Mouse (Mus musculus): ENCODE data around the gene Mbnl1. TPM values are rescaled to one million over a fixed set of nuclear protein-coding genes. Genes with fewer than 3 reads are reported as not detected.

Gene Mbnl1
- polyA plus RNA-seq, 1 experiment from 2014 or later: 66.8 TPM

DNA sequence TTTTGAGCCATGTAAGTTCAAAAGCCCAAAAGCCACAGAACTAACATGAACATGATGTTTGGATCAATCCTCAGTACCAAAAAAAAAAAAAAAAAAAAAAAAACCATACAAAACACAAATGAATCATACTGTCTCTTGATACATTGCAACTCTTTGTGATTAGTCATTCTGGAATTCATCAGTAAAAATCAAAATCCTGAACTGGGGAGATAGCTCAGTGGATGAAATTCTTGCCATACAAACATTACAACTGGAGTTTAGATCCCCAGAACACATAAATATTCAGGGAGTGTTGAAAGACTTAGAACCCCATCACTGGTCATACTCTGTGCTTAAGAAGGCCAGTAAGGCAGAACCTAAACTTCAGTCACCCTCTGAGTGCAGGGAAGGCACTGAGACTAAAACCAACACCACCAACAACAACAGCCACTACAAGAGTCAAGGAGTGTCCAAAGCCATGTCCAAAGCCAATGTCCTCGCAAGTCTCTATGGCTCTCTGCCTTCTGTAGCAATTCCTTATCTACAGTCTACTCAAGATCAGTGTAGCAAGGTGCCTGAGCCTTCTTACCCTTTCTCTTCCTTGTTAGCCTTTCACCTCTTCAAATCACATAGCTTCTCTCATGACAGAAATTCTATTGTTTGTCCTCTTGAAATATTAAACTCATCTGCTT is 160.3 kb downstream of the Mbnl1 start:
- H3K9me3 ChIP-seq (ENCODE audit: control insufficient read depth, low read length): no peaks in the 10 kb centered on the region
- H3K27ac ChIP-seq (replicated peaks; ENCODE audit: low read depth, low read length): no peak overlapping the region
- no peak overlapping the region for H3K9ac ChIP-seq (replicated peaks; ENCODE audit: low read length)
- ATAC-seq (ENCODE audit: low FRiP score, low TSS enrichment): no peak
- H3K36me3 ChIP-seq (ENCODE audit: control insufficient read depth, insufficient read depth, low read length): no peaks in the 10 kb centered on the region; the same call in 1 of the 2 replicates
- DNase-seq: no peak
- no peaks in the 10 kb centered on the region for H3K27me3 ChIP-seq (ENCODE audit: control insufficient read depth, insufficient read depth, low read length)
- H3K4me1 ChIP-seq (ENCODE audit: control insufficient read depth, insufficient read depth, low read length): no peaks in the 10 kb centered on the region
- H3K4me3 ChIP-seq (replicated peaks; ENCODE audit: low read depth, low read length): no peak overlapping the region
- H3K4me2 ChIP-seq (ENCODE audit: low read length): no peak overlapping the region
- 92% methylated on average over 1 of the region's 1 CpGs for WGBS

- Histone ChIP-seq H3K27me3 (ENCODE audit: control insufficient read depth, insufficient read depth, low read length) (no peaks in the 10 kb centered on the region), H3K4me2 (ENCODE audit: low read length) (no peak overlapping the region), H3K4me1 (ENCODE audit: control insufficient read depth, insufficient read depth, low read length) (no peaks in the 10 kb centered on the region), H3K9me3 (ENCODE audit: control insufficient read depth, low read length) (no peaks in the 10 kb centered on the region), H3K36me3 (ENCODE audit: control insufficient read depth, insufficient read depth, low read length) (no peaks in the 10 kb centered on the region), H3K27ac (replicated peaks; ENCODE audit: low read depth, low read length) (no peak overlapping the region), H3K4me3 (replicated peaks; ENCODE audit: low read depth, low read length) (no peak overlapping the region), H3K9ac (replicated peaks; ENCODE audit: low read length) (no peak overlapping the region)
- ATAC-seq (ENCODE audit: low FRiP score, low TSS enrichment) (no peak), DNase-seq (no peak)
- WGBS: 86% methylated on average over 3 of the region's 3 CpGs
These were observed 165.9 kb downstream of the Mbnl1 start for GRCm38 (mm10) chr3:60638530-60638929.

DNA sequence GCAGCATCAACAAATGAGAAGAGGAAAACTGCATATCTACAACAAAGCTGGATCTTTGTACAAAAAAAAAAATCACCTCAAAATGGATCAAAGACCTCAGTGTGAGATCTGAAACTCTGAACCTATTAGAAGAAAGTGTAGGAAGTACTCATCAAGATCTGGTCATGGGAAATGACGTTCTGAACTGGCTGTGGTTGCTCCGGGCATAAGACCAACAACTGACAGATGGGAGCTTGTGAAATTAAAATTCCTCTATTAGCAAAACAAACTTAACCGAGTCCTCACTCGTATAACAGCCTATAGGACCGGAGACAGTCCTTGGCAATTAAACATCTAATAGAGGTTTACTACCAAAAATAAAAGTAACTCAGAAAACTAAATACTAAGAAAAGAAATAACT is 166.5 kb downstream of the Mbnl1 start:
- no peak for DNase-seq
- WGBS: 77% methylated on average over 5 of the region's 5 CpGs
- H3K4me3 ChIP-seq (replicated peaks; ENCODE audit: low read depth, low read length): no peak overlapping the region

GRCm38 (mm10) chr3:60642227-60642626 is 169.6 kb downstream of the Mbnl1 start:
- Histone ChIP-seq H3K4me1 (ENCODE audit: control insufficient read depth, insufficient read depth, low read length) (no peaks in the 10 kb centered on the region), H3K27me3 (ENCODE audit: control insufficient read depth, insufficient read depth, low read length) (no peaks in the 10 kb centered on the region), H3K4me3 (replicated peaks; ENCODE audit: low read depth, low read length) (no peak overlapping the region), H3K27ac (replicated peaks; ENCODE audit: low read depth, low read length) (no peak overlapping the region), H3K36me3 (ENCODE audit: control insufficient read depth, insufficient read depth, low read length) (no peaks in the 10 kb centered on the region), H3K9me3 (ENCODE audit: control insufficient read depth, low read length) (no peaks in the 10 kb centered on the region), H3K4me2 (ENCODE audit: low read length) (no peak overlapping the region), H3K9ac (replicated peaks; ENCODE audit: low read length) (no peak overlapping the region)
- ATAC-seq (ENCODE audit: low FRiP score, low TSS enrichment): no peak
- WGBS: 85% methylated on average over 3 of the region's 3 CpGs
- DNase-seq: no peak

More for the DNA sequence above, 166.5 kb downstream of the Mbnl1 start:
- ATAC-seq (ENCODE audit: low FRiP score, low TSS enrichment): no peak
- Histone ChIP-seq H3K27ac (replicated peaks; ENCODE audit: low read depth, low read length) (no peak overlapping the region), H3K36me3 (ENCODE audit: control insufficient read depth, insufficient read depth, low read length) (no peaks in the 10 kb centered on the region), H3K27me3 (ENCODE audit: control insufficient read depth, insufficient read depth, low read length) (no peaks in the 10 kb centered on the region), H3K9me3 (ENCODE audit: control insufficient read depth, low read length) (no peaks in the 10 kb centered on the region), H3K4me2 (ENCODE audit: low read length) (no peak overlapping the region), H3K4me1 (ENCODE audit: control insufficient read depth, insufficient read depth, low read length) (no peaks in the 10 kb centered on the region), H3K9ac (replicated peaks; ENCODE audit: low read length) (no peak overlapping the region)

DNA sequence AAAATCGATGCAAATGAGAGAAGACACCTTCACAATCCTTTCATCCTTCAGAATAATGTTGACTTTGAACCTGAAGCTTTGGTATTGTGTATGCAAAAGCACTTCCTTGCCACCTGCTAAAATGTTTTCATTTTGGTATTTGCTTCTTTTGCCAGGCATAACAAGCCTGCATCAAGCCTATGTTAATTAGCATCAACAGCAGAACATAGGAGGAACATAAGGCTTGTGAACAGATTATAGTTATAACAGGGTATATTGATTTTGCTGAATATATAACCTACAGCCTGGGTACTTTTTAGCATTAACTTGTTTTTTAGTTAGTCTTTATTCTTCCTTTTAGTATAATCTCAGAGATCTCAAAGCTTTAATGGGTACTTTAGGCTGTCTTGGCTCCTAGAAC is 172.9 kb downstream of the Mbnl1 start:
- 74% methylated on average over 1 of the region's 1 CpGs for WGBS
- no peak for ATAC-seq (ENCODE audit: low FRiP score, low TSS enrichment)
- no peak overlapping the region for H3K9ac ChIP-seq (replicated peaks; ENCODE audit: low read length)

GRCm38 (mm10) chr3:60648293-60648692 is 175.7 kb downstream of the Mbnl1 start:
- no peak overlapping the region for H3K4me2 ChIP-seq (ENCODE audit: low read length)
- H3K4me1 ChIP-seq (ENCODE audit: control insufficient read depth, insufficient read depth, low read length): no peaks in the 10 kb centered on the region
- H3K4me3 ChIP-seq (replicated peaks; ENCODE audit: low read depth, low read length): no peak overlapping the region
- H3K9me3 ChIP-seq (ENCODE audit: control insufficient read depth, low read length): no peaks in the 10 kb centered on the region
- ATAC-seq (ENCODE audit: low FRiP score, low TSS enrichment) (no peak), DNase-seq (no peak)
- no peaks in the 10 kb centered on the region for H3K27me3 ChIP-seq (ENCODE audit: control insufficient read depth, insufficient read depth, low read length)
- no peaks in the 10 kb centered on the region for H3K36me3 ChIP-seq (ENCODE audit: control insufficient read depth, insufficient read depth, low read length)
- 96% methylated on average over 1 of the region's 1 CpGs for WGBS
- H3K9ac ChIP-seq (replicated peaks; ENCODE audit: low read length): no peak overlapping the region
- H3K27ac ChIP-seq (replicated peaks; ENCODE audit: low read depth, low read length): no peak overlapping the region

More for the DNA sequence above, 172.9 kb downstream of the Mbnl1 start:
- Histone ChIP-seq H3K9me3 (ENCODE audit: control insufficient read depth, low read length) (no peaks in the 10 kb centered on the region), H3K4me2 (ENCODE audit: low read length) (no peak overlapping the region), H3K4me3 (replicated peaks; ENCODE audit: low read depth, low read length) (no peak overlapping the region), H3K27me3 (ENCODE audit: control insufficient read depth, insufficient read depth, low read length) (no peaks in the 10 kb centered on the region), H3K27ac (replicated peaks; ENCODE audit: low read depth, low read length) (no peak overlapping the region), H3K4me1 (ENCODE audit: control insufficient read depth, insufficient read depth, low read length) (no peaks in the 10 kb centered on the region), H3K36me3 (ENCODE audit: control insufficient read depth, insufficient read depth, low read length) (no peaks in the 10 kb centered on the region)
- no peak for DNase-seq

DNA sequence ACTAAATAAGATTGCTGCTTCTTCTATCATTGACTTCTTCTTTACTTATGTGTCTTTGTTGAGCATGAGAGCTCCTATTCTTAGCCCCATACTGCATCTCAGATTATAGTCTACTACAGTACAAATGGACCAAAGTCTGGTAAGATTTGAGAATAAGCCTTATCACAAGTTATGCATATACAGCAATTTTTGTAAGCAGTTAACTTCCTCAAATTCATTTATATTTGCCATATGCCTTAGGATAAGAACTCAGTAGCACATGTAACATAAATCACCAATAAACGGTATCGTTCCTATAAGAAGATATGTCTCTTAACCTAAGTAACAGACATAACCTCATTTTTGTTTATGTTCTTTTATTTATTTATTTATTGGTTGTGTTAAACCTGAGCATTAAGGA is 188.1 kb downstream of the Mbnl1 start:
- no peak overlapping the region for H3K4me3 ChIP-seq (replicated peaks; ENCODE audit: low read depth, low read length)
- no peaks in the 10 kb centered on the region for H3K4me1 ChIP-seq (ENCODE audit: control insufficient read depth, insufficient read depth, low read length)
- H3K9me3 ChIP-seq (ENCODE audit: control insufficient read depth, low read length): no peaks in the 10 kb centered on the region
- H3K36me3 ChIP-seq (ENCODE audit: control insufficient read depth, insufficient read depth, low read length): no peaks in the 10 kb centered on the region
- H3K4me2 ChIP-seq (ENCODE audit: low read length): no peak overlapping the region
- H3K27me3 ChIP-seq (ENCODE audit: control insufficient read depth, insufficient read depth, low read length): no peaks in the 10 kb centered on the region
- ATAC-seq (ENCODE audit: low FRiP score, low TSS enrichment): no peak
- H3K27ac ChIP-seq (replicated peaks; ENCODE audit: low read depth, low read length): no peak overlapping the region
- no peak for DNase-seq
- WGBS: 97% methylated on average over 2 of the region's 2 CpGs
- H3K9ac ChIP-seq (replicated peaks; ENCODE audit: low read length): no peak overlapping the region
